Mouse (Mus musculus): Measurements from ENCODE around the gene 1700020D05Rik.
A peak's percentile ranks its signal among the peaks of the same experiment; 100 is the strongest.
"Not testable (repeated sequence)": the region's sequence is repeated elsewhere in the genome, so short reads cannot be mapped to it uniquely, and the experiment has no call there.

The 1700020D05Rik gene

DNA sequence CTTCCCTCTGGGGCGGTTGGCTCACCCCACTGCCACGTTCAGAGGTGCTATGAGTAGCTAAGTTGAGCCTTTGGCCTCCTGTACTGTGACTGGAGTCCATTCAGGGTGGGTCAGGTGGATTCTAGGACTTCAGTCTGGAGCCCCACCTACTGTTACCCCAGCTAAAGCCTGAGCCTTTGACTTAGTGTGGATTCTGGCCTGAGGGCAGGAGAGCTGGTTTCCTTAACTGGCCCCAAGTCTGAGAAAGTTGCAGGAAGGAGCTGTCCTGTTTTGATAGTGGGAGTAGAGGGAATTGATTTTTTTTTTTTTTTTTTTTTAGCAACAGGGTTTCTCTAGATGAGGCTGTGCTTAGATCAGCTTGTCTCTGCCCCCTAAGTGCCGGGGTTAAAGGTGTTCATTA, 9.3 kb downstream of the 1700020D05Rik start:
- no peak for DNase-seq (ENCODE audit: low spot score in 2 of 2)

DNA sequence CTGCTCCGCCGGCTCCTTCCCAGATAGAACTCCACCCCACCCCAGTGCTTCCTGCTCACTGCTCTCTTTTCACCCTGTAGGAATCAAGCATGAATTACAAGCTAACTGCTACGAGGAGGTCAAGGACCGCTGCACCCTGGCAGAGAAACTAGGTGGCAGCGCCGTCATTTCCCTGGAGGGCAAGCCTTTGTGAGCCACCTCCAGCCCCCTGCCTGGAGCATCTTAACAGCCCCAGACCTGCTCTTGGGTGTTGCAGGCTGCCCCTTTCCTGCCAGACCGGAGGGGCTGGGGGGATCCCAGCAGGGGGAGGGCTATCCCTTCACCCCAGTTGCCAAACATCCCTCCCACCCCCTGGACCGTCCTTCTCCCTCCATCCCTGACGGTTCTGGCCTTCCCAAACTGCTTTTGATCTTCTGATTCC, 10.3 kb downstream of the 1700020D05Rik start:
- not testable (repeated sequence) for DNase-seq (ENCODE audit: low spot score in 2 of 2)

DNA sequence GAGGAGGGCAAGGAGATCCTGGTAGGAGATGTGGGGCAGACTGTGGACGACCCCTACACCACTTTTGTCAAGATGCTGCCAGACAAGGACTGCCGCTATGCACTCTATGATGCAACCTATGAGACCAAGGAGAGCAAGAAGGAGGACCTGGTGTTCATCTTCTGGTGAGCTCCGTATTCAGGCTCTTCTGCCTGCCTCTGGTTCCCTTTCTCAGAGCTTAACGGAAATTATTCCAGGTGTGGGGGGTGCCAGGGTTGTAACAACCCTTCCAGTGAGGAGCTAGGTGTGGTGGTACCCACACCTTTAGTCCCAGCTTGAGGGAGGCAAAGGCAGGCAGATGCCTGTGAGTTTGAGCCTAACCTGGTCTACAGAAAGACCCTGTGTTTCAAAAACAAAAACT, 10.9 kb downstream of the 1700020D05Rik start:
- no peak for DNase-seq (ENCODE audit: low spot score in 2 of 2)

DNA sequence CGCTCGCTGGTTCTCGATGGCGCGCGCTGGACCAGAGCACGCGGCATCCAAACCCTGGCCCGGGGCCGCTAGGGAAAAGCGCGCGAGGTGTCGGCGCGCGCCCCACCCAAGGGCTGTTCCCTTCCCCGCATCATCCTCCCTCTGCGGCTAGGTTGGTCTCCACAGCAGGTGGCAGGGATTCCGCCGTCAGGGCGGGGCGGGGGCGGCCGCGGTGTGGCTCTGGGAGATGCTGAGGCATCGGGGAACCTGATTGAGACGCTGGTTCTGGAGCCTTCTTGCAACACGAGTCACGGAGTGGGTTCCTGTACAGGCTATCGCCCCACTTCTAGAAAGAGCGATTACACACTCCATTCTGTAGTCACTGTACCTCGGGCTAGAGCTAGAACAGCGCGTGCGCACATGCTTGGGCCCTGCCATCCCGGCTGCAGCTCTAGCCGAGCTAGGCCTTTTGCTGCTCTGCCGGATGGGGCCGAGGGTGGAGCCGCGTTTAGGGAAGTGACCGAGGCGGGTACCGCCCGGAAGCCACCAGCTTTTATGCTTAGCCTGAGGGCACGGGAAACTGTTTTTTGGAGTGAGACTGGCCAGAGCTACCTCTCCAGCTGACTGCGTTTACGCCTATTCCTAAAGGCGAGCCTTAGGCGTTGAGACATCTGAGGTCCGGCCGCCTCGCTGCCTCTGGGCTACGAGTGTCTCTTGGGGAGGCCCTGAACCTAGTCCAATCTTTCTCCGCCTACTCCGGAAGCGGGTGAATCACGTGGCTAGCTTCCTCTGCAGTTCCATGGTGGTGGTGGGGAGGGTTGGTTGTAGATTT, 12.5 kb downstream of the 1700020D05Rik start:
- peak; percentile 73 to 82 for DNase-seq (ENCODE audit: low spot score in 2 of 2)

DNA sequence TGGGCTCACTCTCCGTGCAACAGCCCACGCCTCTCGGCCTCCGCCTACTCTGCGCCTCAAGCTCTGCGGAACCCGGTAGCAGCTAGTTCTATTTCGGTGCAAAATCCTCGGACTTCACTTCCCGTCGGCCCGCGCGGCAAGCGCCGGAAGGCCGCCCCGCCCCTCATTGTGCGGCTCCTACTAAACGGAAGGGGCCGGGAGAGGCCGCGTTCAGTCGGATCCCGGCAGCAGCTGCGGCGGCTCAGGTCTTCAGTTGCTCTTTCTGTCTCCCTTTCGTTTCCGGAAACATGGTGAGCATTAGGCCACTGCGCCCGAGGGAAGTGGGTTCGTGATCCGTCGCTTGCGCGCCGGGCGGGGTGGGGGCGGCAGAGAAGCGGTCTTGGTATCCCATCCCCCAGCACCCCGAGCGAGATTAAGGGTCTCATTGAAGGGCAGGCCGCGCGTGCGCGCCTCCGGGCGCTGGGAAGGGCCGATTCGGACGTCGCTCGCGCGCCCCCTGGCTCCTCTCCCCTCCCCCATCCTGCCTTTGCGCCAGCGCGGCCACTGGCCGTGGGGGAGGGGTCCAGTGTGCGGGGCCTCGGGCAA, 13.2 kb downstream of the 1700020D05Rik start, which contains the start of gene Cfl1:
Gene Cfl1 (plus strand): TSS at position 143 of the 585 bp plus-strand sequence.
- DNase-seq (ENCODE audit: low spot score in 2 of 2) = peak; percentile 95 to 96

DNA sequence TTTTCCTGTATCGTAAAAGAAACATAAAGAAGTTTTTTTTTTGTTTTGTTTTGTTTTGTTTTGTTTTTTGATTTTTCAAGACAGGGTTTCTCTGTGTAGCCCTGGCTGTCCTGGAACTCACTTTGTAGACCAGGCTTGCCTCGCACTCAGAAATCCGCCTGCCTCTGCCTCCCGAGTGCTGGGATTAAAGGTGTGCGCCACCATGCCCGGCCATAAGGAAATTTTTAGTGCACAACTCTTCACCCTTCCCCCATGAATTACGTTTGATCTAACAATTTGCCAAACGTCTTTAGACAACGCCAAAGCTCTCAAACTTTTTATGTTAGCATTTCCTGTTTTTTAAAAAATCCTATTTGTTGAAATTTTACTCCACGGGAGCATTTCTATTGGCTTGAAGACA, 13.9 kb downstream of the 1700020D05Rik start:
- DNase-seq (ENCODE audit: low spot score in 2 of 2) = not testable (repeated sequence)

- peak; percentile 97 for DNase-seq (ENCODE audit: low spot score in 2 of 2)
Observed at GRCm38 (mm10) chr19:5488878-5489571, 14.6 kb downstream of the 1700020D05Rik start.

GRCm38 (mm10) chr19:5487768-5488550, 15.6 kb downstream of the 1700020D05Rik start, which contains the start of gene Mus81:
Gene Mus81 (minus strand): TSS chr19:5488402.
- peak; percentile 90 to 91 for DNase-seq (ENCODE audit: low spot score in 2 of 2)

DNA sequence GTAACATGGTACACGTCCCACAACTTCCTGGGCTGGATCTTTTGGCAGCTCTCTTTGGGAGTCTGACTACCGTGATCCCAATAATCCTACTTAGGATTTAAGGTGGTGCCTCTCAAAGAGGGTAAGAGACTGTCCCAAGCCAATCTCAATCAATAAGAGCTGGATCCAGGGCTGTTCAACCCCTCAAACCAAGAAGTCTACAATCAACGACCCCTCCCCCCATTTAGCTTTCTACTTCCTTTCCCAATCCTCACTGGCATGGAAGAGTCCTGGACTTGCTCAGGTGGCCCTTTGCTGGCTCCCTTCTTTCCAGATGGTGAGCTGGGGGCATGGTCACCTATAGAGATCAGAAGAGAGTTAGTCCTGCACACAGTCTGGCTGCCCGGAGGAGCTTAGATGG, 16.8 kb downstream of the 1700020D05Rik start:
- no peak for DNase-seq (ENCODE audit: low spot score in 2 of 2)

DNA sequence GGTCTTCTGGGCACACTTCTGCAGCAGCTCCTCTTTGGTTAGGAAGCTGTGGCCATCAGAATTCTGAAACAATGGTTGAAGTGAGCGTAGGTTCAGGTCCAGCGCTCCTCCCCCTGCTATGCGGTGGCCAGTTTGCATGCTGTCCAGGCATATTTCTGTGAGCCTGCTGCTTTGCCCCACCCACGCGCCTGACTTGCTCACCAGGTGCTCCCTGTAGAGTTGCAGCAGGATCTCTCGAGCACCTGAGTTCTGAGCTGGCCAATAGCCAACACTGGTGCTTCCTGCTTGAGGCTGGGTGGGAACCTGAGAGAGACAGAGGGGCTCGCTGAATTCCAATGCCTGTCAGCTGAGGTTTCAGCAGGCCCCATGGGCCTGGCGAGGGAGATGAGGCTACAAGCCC, 17.3 kb downstream of the 1700020D05Rik start:
- DNase-seq (ENCODE audit: low spot score in 2 of 2) = no peak

- no peak for DNase-seq (ENCODE audit: low spot score in 2 of 2)
Observed at GRCm38 (mm10) chr19:5485821-5486220, 17.8 kb downstream of the 1700020D05Rik start.

DNA sequence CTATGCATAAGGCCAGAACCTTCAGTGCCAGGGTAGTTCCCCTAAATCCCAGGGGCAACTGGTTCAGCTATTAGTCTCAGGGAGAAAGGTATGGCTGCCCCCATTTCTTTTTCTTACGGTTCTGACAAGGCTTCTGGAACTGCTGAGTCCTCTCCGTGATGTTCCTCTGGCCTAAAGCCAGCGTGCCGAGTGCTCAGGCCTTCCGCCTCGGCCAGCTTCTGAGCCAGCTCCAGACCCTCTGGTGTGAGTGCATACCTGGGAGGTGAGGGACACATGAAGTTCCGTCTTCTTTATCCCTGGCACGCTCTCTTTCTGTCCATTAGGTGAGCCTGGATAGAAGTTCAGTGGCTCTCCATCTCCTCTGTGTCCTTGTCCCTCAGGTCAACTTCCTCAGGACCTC, 18.2 kb downstream of the 1700020D05Rik start:
- DNase-seq (ENCODE audit: low spot score in 2 of 2) = no peak

DNA sequence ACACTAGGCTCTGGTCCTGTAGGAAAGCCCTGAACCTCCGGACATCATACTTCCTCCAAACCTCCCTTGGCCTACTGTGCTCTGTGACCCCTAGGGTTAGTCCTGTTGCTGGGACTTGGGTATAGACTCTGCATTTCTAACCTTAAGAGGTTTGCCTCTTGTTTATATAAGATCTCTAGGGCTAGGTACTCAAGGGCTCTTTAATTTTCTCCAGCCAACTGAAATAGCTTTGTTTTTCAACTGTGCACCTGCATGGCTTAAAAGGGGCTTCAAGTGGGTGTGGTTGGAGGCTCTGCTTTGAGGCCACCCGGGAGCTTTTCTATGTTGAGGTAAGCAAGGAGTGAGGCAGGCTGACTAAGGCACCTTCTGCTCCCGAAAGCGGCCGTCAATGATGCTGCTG, 19.1 kb downstream of the 1700020D05Rik start:
- no peak for DNase-seq (ENCODE audit: low spot score in 2 of 2)

GRCm38 (mm10) chr19:5483386-5484359, 19.9 kb downstream of the 1700020D05Rik start:
- no peak for DNase-seq (ENCODE audit: low spot score in 2 of 2)

- DNase-seq (ENCODE audit: low spot score in 2 of 2) = no peak
Observed at GRCm38 (mm10) chr19:5481398-5481797, 22.2 kb downstream of the 1700020D05Rik start.

- no peak for DNase-seq (ENCODE audit: low spot score in 2 of 2)
Observed at GRCm38 (mm10) chr19:5480016-5480415, 23.6 kb downstream of the 1700020D05Rik start.

- no peak for DNase-seq (ENCODE audit: low spot score in 2 of 2)
Observed at GRCm38 (mm10) chr19:5477668-5478300, 25.8 kb downstream of the 1700020D05Rik start.

- DNase-seq (ENCODE audit: low spot score in 2 of 2) = no peak
Observed at GRCm38 (mm10) chr19:5477004-5477667, 26.5 kb downstream of the 1700020D05Rik start.

DNA sequence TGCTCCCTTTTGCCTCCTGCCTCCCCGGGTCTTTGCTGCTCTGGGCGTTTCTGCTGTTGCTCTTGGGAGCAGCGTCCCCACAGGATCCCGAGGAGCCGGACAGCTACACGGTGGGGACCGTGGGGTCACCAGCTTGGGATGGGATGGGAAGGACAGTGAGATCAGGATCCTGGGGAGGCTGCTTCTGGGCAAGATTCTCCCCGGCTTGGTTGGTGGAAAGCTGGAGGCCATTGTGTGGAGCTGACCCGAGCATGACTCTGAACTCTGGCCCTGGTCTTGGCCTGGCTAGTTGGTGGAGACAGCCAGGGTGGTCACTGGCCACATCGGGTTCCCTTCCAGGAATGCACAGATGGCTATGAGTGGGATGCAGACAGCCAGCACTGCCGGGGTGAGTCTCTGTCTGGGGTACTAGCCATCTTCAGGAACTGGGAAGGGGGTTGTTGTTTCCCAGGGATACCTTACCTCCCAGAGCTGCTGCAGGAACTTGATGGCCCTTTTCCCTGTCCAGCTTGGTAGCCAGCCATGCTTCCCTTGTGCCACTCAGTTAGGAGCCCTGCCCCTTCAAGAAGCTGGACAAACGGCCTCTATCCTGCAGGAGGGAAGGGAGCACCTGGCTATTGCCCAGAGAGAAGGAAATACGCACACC, 28.4 kb downstream of the 1700020D05Rik start:
- no peak for DNase-seq (ENCODE audit: low spot score in 2 of 2)
